Mouse (Mus musculus) c-Kit-positive CD71-positive TER-119-positive erythroid progenitor cells, embryonic 14.5 days (primary cell): Measurements from ENCODE around the gene Platr17.
A peak's percentile ranks its signal among the peaks of the same experiment; 100 is the strongest.
"Not testable (repeated sequence)": the region's sequence is repeated elsewhere in the genome, so short reads cannot be mapped to it uniquely, and the experiment has no call there.

ENCODE experiments used
- DNase-seq: peaks from one replicate; pipeline ENCODE4 v3.0.0-alpha.2; 2013; ENCODE audit warnings: low spot score

Platr17 gene

GRCm38 (mm10) chr17:33904835-33905234 lies at the start of gene Platr17:
Gene Platr17 (plus strand): TSS chr17:33905135.
- not testable (repeated sequence) for DNase-seq

DNA sequence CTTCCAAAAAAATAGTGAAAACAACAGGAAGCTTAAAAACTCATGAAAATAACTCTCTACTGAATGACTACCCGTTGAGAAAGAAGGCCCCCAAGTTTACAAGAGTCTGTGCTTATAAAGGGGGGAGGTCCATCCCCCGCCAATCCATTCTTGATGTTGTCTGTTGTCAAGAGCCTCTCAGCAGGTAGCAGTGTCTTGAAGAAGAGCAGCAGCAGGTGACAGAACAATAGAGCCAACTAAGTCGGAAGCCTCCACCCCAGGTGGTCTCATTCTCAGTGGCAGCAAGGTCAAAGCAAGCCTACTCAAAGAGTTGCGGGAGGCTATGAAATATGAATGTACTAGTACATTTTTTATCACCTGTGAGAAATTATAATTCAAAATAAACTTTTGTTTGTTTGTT lies 47.1 kb upstream of the Platr17 start:
- no peak for DNase-seq

- DNase-seq: peak; percentile 81
Measured at GRCm38 (mm10) chr17:33865330-33866030, 39.5 kb upstream of the Platr17 start.

- DNase-seq: not testable (repeated sequence)
Measured at GRCm38 (mm10) chr17:33873537-33873936, 31.4 kb upstream of the Platr17 start, which contains the start of gene Gm7029. Gene Gm7029 (plus strand): TSS chr17:33873837.

- no peak for DNase-seq
Measured at GRCm38 (mm10) chr17:33874411-33874810, 30.5 kb upstream of the Platr17 start.

DNA sequence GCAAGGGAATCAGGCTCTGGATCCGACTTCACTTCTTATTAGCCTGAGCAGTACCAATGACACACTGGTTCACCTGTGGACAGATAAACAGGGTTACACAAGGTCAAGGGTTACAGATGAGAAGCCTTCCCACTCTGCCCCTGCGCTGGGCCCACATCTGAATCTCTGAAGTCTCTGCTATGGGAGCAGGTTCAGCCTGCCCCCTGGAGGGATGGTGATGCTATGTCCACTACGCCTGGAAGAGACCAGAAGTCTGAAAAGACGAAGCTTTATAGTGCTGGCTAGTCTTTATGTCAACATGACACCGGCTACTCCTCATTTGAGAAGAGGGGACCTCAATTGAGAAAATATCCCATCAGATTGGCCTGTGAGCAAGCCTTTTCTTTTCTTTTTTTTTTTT lies 29.1 kb upstream of the Platr17 start:
- not testable (repeated sequence) for DNase-seq

DNA sequence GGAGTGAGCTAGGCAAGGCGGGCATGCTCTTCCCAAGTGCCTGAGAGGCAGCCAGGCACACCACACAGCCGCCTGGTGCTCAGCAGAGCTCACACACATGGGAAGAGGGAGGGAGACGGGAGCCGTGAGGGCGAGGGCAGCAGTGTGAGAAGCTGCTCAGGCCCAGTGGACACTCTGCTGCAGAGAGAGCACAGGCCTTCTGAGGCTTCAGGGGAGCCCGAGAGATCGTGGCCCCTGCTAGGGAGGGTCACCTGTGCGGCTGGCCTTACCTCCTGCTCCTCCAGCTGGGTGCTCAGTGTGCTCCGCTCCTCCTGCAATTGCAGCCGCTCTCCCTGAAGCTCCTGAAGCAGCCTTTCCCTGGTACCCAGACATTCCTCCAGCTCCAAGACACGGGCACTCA lies 20.6 kb upstream of the Platr17 start:
- DNase-seq: not testable (repeated sequence)

GRCm38 (mm10) chr17:33887802-33888201 lies 17.1 kb upstream of the Platr17 start:
- DNase-seq: not testable (repeated sequence)

GRCm38 (mm10) chr17:33888230-33888629 lies 16.7 kb upstream of the Platr17 start:
- DNase-seq: not testable (repeated sequence)

- not testable (repeated sequence) for DNase-seq
Measured at GRCm38 (mm10) chr17:33889941-33890532, 14.9 kb upstream of the Platr17 start.

- peak; percentile 99 for DNase-seq
Measured at GRCm38 (mm10) chr17:33890533-33891059, 14.3 kb upstream of the Platr17 start, which contains the start of gene Kifc1. Gene Kifc1 (minus strand): TSS chr17:33890661.

DNA sequence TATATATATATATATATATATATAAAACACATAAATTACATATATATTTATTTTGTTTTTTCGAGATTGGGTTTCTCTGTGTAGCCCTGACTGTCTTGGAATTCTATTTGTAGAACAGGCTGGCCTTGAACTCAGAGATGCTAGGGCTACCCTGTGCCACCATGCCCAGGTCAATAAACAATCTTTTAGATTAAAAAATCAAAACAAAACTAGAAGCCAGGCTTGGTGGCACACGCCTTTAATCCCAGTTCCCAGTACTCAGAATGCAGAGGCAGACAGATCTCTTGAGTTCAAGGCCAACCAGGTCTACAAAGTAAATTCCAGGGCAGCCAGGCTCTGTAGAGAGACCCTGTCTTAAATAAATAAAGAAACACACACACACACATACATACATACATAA lies 13.6 kb upstream of the Platr17 start:
- DNase-seq: no peak

GRCm38 (mm10) chr17:33891892-33892291 lies 13.0 kb upstream of the Platr17 start:
- not testable (repeated sequence) for DNase-seq

DNA sequence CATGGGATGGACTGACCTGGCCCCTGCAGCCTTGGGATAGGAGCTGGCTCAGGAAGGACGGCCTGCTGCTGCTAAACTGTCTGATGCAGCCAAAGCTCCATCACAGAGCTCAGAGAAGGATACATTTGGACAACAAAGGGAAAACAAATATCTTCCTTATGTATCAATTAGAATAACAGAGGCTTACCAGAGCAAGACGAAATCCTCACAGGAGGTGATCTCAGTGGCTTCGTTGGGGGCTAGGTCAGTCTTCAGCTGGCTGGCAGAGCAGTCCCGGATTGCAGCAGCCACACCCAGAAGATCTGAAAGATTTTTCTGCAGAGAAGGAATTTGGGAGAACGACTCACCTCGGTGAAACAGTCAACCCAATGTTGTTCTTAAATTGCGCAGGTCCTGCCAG lies 12.5 kb upstream of the Platr17 start:
- DNase-seq: no peak

DNA sequence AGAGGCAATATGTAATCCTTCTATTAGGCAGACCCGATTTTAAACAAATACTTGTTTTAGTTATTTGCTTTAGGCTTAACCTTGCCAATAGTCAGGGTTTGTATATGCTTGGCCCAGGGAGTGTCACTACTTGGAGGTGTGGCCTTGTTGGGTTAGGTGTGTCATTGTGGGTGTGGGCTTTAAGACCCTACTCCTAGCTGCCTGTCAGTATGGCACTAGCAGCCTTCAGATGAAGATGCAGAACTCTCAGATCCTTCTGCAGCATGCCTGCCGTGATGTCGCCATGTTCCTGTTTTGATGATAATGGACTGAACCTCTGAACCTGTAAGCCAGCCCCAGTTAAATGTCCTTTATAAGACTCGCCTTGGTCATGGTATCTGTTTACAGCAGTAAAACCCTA lies 11.9 kb upstream of the Platr17 start:
- not testable (repeated sequence) for DNase-seq

- peak; percentile 83 for DNase-seq
Measured at GRCm38 (mm10) chr17:33897114-33897794, 7.7 kb upstream of the Platr17 start.

DNA sequence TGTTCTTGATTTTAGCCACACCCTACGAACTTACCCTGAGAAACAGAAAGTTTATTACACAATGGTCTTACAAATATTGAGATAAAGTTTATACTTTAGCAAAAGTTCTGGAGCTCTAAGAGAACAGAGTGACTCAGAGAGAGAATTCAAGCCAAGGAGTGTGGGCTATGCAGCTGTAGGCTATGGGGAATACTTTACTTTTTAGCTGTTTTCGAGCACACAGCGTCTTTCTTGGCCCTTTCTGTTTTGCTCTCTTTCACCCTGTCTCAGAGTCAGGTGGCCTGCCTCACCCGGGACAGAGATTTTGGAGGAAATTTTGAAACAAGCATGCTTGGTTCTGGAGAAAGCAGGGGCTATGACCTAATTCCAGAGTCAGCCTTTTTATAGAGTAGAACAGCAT lies 6.7 kb upstream of the Platr17 start:
- DNase-seq: not testable (repeated sequence)

DNA sequence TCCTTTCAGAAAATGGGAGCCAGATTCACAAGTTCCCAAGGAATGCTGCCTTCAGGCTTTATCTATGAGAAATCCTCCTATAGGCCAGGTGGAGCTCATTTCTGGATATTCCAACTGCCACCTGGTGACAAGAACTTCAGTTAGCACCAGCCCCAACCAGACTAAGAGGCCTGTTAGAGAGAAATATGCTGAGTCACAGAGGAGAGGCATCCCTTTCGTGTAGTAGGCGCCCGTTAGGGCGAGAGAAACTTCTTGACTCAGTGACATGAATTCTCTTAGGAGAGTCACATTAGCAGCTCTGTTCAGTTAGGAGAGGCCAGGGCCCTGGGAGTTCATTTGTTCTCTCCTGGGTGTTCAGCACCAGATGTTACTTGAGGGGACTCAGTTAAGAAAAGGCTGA lies 5.3 kb upstream of the Platr17 start:
- no peak for DNase-seq

- DNase-seq: no peak
Measured at GRCm38 (mm10) chr17:33900281-33900988, 4.5 kb upstream of the Platr17 start.

GRCm38 (mm10) chr17:33900989-33901314 lies 4.0 kb upstream of the Platr17 start:
- DNase-seq: no peak

- no peak for DNase-seq
Measured at GRCm38 (mm10) chr17:33901653-33902052, 3.3 kb upstream of the Platr17 start.

GRCm38 (mm10) chr17:33902079-33902478 lies 2.9 kb upstream of the Platr17 start:
- no peak for DNase-seq
